Mouse (Mus musculus): ENCODE results near the gene Hyal6. TPM values are rescaled to one million over a fixed set of nuclear protein-coding genes. Genes with fewer than 3 reads are reported as not detected.

Gene Hyal6
- polyA plus RNA-seq, 1 experiment from 2014 or later = not detected

DNA sequence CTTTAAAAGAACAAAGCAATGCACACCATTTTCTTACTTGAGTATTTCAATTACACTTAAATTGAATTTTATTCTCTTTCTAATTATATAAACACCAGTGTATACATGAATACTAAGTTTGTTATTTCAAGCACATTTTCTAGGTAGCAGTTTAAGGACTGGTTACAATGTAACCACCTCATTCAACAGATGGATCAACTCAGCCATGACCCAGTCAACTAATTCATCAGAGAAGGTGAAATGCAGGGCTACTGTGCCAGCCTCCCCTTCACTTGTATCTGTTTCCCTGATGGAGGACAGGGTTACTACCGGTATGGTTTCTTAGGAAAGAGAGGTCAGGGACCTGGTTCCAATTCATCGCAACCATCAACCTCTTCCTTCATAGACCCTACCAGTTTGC is 33.2 kb downstream of the Hyal6 start:
- no peak overlapping the region for H3K9ac ChIP-seq
- H3K36me3 ChIP-seq = no peaks in the 10 kb centered on the region
- no peak for ATAC-seq
- H3K4me3 ChIP-seq (replicated peaks) = no peak overlapping the region
- no peak overlapping the region for H3K27ac ChIP-seq
- WGBS = 81% methylated on average over 2 of the region's 2 CpGs
- no peak overlapping the region for H3K4me2 ChIP-seq (replicated peaks)
- H3K4me1 ChIP-seq (replicated peaks) = no peaks in the 10 kb centered on the region
- H3K27me3 ChIP-seq (replicated peaks) = no peaks in the 10 kb centered on the region
- H3K9me3 ChIP-seq = no peaks in the 10 kb centered on the region

GRCm38 (mm10) chr6:24779182-24779581 is 46.1 kb downstream of the Hyal6 start:
- Histone ChIP-seq H3K27ac (no peak overlapping the region), H3K9me3 (no peaks in the 10 kb centered on the region), H3K9ac (no peak overlapping the region), H3K27me3 (replicated peaks) (no peaks in the 10 kb centered on the region), H3K4me1 (replicated peaks) (no peaks in the 10 kb centered on the region), H3K36me3 (no peaks in the 10 kb centered on the region), H3K4me3 (replicated peaks) (no peak overlapping the region), H3K4me2 (replicated peaks) (no peak overlapping the region)
- 66% methylated on average over 2 of the region's 2 CpGs for WGBS
- no peak for ATAC-seq

DNA sequence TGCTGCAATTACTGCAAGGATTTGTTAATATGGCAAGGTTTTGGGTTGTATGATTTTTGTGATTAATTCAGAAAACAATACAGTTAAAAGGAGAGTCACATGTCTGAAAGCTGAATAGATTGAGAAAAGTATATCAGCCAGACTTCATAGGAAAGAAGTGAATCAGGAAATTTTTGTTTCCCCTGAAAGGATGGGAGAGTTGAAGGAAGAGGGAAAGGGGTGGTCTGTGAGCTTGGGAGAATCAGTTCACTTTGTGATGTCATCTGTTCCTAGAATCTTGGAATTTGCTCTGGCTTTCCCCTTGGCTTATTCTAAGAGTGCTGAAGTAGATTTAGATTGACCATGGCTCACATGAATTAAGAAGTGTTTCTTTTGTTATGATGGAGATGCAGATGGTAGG is 57.8 kb downstream of the Hyal6 start, which contains the start of gene Spam1:
Gene Spam1, plus strand, starts transcription at position 301 of the 400 bp plus-strand sequence.
- Histone ChIP-seq H3K9ac (no peak within 1 kb of the TSS), H3K4me2 (replicated peaks) (no peak within 1 kb of the TSS), H3K27ac (no peak within 1 kb of the TSS), H3K9me3 (no peaks in the 10 kb centered on the region), H3K4me1 (replicated peaks) (no peaks in the 10 kb centered on the region), H3K27me3 (replicated peaks) (no peaks in the 10 kb centered on the region), H3K36me3 (no peaks in the 10 kb centered on the region), H3K4me3 (replicated peaks) (no peak within 1 kb of the TSS)
- no peak for ATAC-seq

Other genes with a start within 250 kb of the Hyal6 start
- 0.04 TPM in 1 of 2 replicates, not detected in the other for gene Iqub, start 218.2 kb upstream of the Hyal6 start, polyA plus RNA-seq (2015; fragmentation: Nextera tagmentation; extraction: Ambion mirVana)
- 395 and 397 TPM in 2 replicates for gene Ndufa5, start 205.2 kb upstream of the Hyal6 start, polyA plus RNA-seq (2015; fragmentation: Nextera tagmentation; extraction: Ambion mirVana)
- not detected in 2 replicates for gene Asb15, start 205.1 kb upstream of the Hyal6 start, polyA plus RNA-seq (2015; fragmentation: Nextera tagmentation; extraction: Ambion mirVana)
- not detected in 2 replicates for gene Lmod2, start 135.5 kb upstream of the Hyal6 start, polyA plus RNA-seq (2015; fragmentation: Nextera tagmentation; extraction: Ambion mirVana)
- gene Wasl, start 68.2 kb upstream of the Hyal6 start, polyA plus RNA-seq (2015; fragmentation: Nextera tagmentation; extraction: Ambion mirVana) = 66.2 and 74.3 TPM in 2 replicates
- gene Hyal4, start 15.1 kb downstream of the Hyal6 start, polyA plus RNA-seq (2015; fragmentation: Nextera tagmentation; extraction: Ambion mirVana) = 0.05 TPM in 1 of 2 replicates, not detected in the other
- gene Spam1, start 57.9 kb downstream of the Hyal6 start, polyA plus RNA-seq (2015; fragmentation: Nextera tagmentation; extraction: Ambion mirVana) = not detected in 2 replicates
- gene Hyal5, start 124.8 kb downstream of the Hyal6 start, polyA plus RNA-seq (2015; fragmentation: Nextera tagmentation; extraction: Ambion mirVana) = 6.3 and 9.1 TPM in 2 replicates
- gene Tmem229a, start 223.1 kb downstream of the Hyal6 start, polyA plus RNA-seq (2015; fragmentation: Nextera tagmentation; extraction: Ambion mirVana) = 1.2 and 1.3 TPM in 2 replicates

Data from intestine, embryonic 15.5 days (tissue).